Mouse (Mus musculus): Measurements from ENCODE around the gene Tagln2.

- TF ChIP-seq CTCF (IDR thresholded peaks at IDR 0.05; ENCODE audit: low read depth, low read length) (no peak), POLR2A (IDR thresholded peaks at IDR 0.05; ENCODE audit: extremely low read depth, insufficient read depth, low read length) (no peak)
These were observed 13.6 kb upstream of the Tagln2 start for GRCm38 (mm10) chr1:172486236-172486635.
